Mouse (Mus musculus) frontal cortex, postnatal 14 days (tissue): ENCODE results near the gene Sf3b5.
"Not testable (repeated sequence)": the region's sequence is repeated elsewhere in the genome, so short reads cannot be mapped to it uniquely, and the experiment has no call there.

Experiments used
- DNase-seq, 2 experiments: peaks; one replicate each; pipeline ENCODE4 v3.0.0; 2022; ENCODE audit warnings: low spot score in 2 of 2

Gene Sf3b5

DNA sequence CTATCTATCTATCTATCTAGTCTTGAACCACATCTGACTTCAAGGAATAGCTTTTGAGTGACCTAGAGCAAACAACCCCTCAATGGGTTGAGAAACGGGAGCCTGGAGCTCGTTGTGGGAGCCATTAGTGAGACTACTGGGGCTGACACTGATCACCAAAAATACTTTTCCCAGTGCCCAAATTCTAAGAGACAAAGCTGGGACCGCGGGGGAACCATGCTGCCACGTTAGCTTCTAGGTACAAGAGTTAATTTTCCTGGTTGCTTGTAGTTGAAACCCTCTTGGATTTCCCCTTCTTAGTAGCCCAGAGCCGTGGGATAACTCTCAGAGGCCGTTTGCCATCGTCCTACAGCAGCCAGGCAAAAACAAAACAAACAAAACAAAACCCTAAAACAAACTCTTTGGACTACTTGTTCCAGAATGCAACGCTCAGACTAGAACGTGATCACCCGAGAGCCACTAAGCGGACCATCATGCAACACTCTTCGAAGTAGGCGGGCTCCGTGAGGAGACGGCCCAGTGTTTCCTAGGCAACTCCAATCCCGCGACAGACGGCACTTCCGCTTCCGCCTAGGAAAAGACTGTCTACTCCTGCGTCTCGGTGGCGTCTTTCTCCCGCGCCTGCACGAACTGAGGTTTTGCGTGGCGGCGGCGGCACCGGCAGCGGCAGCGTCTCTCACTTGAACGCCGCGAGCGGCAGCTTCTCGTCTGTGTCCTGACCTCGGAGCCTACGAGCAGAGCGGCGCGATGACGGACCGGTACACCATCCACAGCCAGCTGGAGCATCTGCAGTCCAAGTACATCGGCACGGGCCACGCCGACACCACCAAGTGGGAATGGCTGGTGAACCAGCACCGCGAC, 3.0 kb downstream of the Sf3b5 start:
- DNase-seq, result peak; percentile 95

DNA sequence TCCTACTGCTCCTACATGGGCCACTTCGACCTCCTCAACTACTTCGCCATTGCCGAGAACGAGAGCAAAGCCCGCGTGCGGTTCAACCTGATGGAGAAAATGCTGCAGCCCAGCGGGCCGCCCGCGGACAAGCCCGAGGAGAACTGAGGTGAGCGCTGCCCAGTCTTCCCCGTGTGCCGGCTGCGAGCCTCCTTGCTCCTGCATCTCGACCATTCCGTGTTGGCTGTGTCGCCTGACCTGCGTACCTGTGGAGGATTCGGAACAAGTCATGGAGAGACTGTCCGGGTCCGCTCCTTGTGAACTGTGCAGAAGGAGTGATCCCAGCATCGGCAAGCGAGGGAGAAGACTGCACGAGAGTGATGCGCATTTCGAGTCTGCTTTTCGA, 3.6 kb downstream of the Sf3b5 start:
- DNase-seq, result no peak

DNA sequence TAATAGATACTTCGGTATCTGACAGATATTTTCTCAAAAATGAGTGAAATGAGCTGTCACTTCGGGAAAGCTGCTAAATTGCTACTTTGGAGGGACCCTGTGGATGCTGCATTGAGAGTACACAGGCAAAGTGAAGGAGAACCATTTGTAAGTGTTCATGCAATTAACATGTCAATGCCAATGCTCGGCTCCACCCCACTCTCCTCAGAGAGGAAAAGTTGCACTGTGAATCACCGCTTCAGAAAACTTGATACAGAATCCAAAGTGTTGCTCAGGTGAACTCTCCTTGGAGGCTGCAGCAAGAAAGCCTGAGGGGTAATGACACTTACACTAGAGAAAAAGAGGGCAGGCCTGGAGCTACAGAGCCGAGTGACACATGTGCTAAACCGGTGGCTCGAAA, 8.9 kb downstream of the Sf3b5 start:
- no peak for DNase-seq

DNA sequence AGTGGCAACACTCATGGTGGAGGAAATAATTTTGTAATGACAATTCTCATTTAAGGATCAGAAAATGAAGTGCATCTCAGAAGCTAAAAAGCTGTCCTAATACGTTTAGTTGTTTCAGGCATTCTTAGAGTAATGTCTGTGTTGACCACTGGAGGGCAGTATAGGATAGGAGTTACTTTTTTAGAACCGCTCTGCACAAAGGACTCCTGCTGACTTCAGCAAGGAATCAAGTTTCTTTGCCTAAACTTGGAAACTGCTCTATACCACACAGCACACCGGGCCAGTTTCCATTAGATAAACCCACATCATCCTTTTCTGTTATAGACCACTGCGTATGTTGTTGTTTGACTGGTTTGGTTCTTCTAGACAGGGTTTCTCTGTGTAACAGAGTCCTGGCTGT, 11.4 kb downstream of the Sf3b5 start:
- peak in 1 of 2 experiments; percentile 36 for DNase-seq

DNA sequence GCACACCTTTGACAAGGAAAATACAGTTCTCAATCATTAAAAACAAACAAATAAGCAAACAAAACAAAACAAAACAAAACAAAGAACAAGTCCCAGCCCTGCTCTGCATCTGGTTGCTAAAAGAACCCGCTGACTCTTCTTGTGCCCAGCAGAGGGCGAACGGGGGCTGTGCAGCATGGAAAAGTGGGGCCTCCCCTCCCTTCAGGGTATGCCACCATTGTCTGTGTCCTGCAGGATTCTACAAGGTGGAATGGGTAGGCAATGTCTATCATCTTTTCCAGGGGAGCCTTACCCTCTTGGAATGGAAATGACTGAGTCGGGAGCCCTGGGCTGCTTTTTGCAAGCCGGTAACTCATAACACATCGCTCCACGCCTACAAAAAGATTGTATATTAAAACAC, 13.4 kb downstream of the Sf3b5 start:
- no peak for DNase-seq

- no peak for DNase-seq
These were observed 13.9 kb downstream of the Sf3b5 start for GRCm38 (mm10) chr10:13019026-13019425.

- DNase-seq, result no peak
These were observed 17.0 kb downstream of the Sf3b5 start for GRCm38 (mm10) chr10:13022103-13022502.

- not testable (repeated sequence) for DNase-seq
These were observed 18.8 kb downstream of the Sf3b5 start for GRCm38 (mm10) chr10:13023985-13024384.

DNA sequence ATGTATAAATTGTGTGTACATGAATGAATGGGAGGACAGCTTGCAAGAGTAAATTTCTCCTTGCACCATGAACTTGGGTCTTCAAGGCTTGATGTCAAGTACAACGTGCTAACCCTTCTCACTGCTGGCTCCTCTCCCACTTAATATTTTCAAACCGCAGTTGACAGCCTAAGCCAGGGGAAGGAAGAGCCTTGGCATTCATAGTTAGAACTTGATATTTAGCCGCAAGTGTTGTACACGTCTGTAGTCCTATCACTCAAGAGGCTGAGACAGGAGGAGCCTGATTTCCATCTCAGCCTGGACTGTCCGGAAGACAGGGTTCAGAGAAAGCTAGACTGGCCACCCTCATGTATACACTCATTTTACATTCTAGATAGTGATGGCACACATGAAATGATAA, 22.6 kb downstream of the Sf3b5 start:
- no peak for DNase-seq

- DNase-seq, result no peak
These were observed 23.1 kb downstream of the Sf3b5 start for GRCm38 (mm10) chr10:13028215-13028614.

GRCm38 (mm10) chr10:13029416-13029815, 24.3 kb downstream of the Sf3b5 start:
- DNase-seq, result no peak

GRCm38 (mm10) chr10:13035270-13035669, 30.1 kb downstream of the Sf3b5 start:
- DNase-seq, result no peak

DNA sequence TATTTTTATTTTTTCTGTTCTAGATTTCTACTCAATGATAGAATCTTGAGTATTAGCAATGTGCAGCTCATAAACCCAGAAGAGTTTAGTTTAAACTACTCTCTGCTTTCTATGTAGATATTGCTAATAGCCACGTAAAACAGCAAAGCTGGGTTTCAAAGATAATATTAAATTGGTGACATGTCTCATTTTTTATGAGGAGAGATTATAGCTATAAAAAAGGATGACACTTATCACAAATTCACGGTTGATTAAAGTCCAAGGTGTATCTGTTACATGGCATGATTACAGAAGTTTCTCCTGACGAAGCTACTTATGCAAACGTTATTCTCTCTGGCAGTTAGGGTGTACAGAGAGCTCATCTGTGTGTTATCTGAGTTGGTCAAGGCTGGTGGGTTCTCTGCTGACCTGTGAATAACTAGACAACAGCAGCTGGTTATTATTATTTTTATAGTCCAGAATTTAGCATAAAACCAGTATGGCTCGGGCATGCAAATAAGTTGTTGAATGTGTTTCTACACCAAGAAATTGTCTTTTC, 34.6 kb downstream of the Sf3b5 start:
- no peak for DNase-seq

- DNase-seq, result peak in 1 of 2 experiments; percentile 7
These were observed 39.5 kb downstream of the Sf3b5 start for GRCm38 (mm10) chr10:13044659-13045058.

DNA sequence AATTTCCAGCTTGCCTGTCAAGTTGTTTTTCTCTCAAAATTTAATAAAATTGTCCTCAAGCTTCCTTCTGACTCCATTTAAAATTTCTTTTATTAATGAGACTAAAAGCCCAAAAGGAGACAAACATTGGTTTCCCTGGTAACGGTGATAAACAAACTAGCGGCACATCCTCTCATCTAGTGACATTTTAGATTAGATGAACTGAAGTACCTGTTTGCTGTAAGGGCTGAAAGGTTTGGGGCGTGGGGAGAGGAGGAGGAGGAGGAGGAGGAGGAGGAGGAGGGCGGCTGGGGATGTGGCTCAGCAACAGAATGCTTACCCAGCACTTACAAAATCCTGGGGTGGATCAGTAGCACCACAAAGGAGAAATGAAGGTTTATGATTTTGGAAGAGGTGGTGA, 42.7 kb downstream of the Sf3b5 start:
- DNase-seq, result no peak

DNA sequence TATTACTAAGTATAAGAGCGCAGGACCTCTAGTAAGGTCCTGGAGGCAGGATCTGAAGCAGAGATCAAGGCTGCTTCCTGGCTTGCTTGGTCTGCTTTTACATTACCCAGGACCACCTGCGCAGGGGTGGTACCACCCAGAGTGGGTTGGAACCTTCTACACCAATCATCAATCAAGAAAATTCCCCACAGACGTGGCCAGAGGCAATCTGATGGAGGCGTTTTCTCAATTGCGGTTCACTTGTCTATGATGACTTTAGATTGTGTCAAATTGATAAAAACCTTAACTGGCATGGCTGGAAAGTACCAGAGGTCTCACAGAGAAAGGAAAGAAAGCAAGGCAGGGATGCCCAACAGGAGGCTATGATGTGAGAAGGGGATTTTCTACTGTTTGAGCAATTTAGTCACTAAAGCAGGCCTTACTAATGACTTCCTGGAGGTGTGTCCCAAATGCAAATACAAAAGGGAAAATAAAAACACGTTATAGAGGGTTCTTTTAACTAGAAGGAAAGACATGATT, 51.8 kb downstream of the Sf3b5 start:
- no peak for DNase-seq
